Mouse (Mus musculus) midbrain, postnatal 0 days (tissue): ENCODE measurements at regions not wholly inside any gene's neighbourhood (a gene's known extent, or its start where the extent isn't known, plus 50 kb on each side); places are given as distances from the start of the nearest gene placed in this dataset.

ENCODE experiments used
- ATAC-seq: fragments of 200-750 bp; cut with Nextera tagmentation; 2 replicates; pipeline ENCODE4 v1.8.0; 2017; ENCODE audit warnings: moderate number of reproducible peaks, mild to moderate bottlenecking, moderate TSS enrichment, moderate library complexity; ENCODE audit not compliant: low FRiP score
- DNase-seq: peaks from one replicate; pipeline ENCODE4 v3.0.0-alpha.2; 2015; ENCODE audit warnings: low spot score
- H3K27ac ChIP-seq: fragments of 300-500 bp; sonication (generic); 2 replicates; pipeline ENCODE4 v1.5.1; 2014; ENCODE audit warnings: low read depth, mild to moderate bottlenecking, low read length, mixed read lengths
- H3K27me3 ChIP-seq: fragments of 300-500 bp; sonication (generic); 2 replicates; pipeline ENCODE4 v1.6.1; 2014; ENCODE audit warnings: low read length, control low read depth, mixed read lengths; ENCODE audit not compliant: insufficient read depth
- H3K36me3 ChIP-seq: fragments of 300-500 bp; sonication (generic); 2 replicates; pipeline ENCODE4 v1.6.1; 2014; ENCODE audit warnings: low read length, control low read depth, mixed read lengths; ENCODE audit not compliant: insufficient read depth
- H3K4me1 ChIP-seq: fragments of 300-500 bp; sonication (generic); 2 replicates; pipeline ENCODE4 v1.6.1; 2014; ENCODE audit warnings: mild to moderate bottlenecking, control low read depth, antibody characterized with exemption, low read length, mixed read lengths; ENCODE audit not compliant: insufficient read depth
- H3K4me2 ChIP-seq: fragments of 300-500 bp; sonication (generic); 2 replicates; pipeline ENCODE4 v1.6.1; 2014; ENCODE audit warnings: low read depth, mild to moderate bottlenecking, low read length, mixed read lengths; ENCODE audit not compliant: poor library complexity, severe bottlenecking
- H3K4me3 ChIP-seq: fragments of 300-500 bp; sonication (generic); 2 replicates; pipeline ENCODE4 v1.5.1; 2014; ENCODE audit warnings: low read depth, mild to moderate bottlenecking, low read length, moderate library complexity
- H3K9ac ChIP-seq: fragments of 300-500 bp; sonication (generic); replicated peaks from 2 replicates; pipeline ENCODE4 v1.6.1; 2014; ENCODE audit warnings: mild to moderate bottlenecking, low read length, moderate library complexity, mixed read lengths; ENCODE audit not compliant: poor library complexity, severe bottlenecking
- H3K9me3 ChIP-seq: fragments of 300-500 bp; sonication (generic); 2 replicates; pipeline ENCODE4 v1.6.1; 2016; ENCODE audit warnings: low read length, control low read depth
- CTCF ChIP-seq: IDR thresholded peaks from 2 replicates; pipeline ENCODE4 v1.5.1; 2016; ENCODE audit warnings: antibody characterized with exemption, mild to moderate bottlenecking
- WGBS: fragments of 180-500 bp; shearing (Covaris S2); extraction: QIAGEN DNeasy Blood & Tissue Kit; methylation state at CpG from one replicate; pipeline ENCODE4 v1.1.7; 2014; 5-methylcytosine and 5-hydroxymethylcytosine counted together

DNA sequence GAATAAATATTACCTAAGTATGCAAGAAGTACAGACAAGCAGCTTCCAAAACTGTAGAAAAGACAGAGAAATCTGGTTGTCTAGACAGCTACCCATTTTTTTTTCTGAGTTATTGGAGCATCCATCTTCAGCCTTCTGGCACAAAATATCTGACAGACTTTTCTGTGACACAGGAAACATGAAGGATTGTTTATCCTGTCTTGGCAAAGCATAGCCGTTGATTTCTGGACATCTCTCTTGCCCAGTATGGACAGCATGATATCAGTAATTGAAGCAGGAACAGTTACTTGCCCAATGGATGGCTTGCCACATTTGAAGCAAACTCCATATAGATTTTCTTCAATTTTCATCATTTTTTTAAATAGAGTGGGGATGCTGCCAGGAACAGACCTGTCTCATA, 96.1 kb upstream of the Naaladl2 start:
- Histone ChIP-seq H3K36me3 (no peaks in the 10 kb centered on the region), H3K4me3 (no peak overlapping the region), H3K4me1 (no peaks in the 10 kb centered on the region), H3K27ac (no peak overlapping the region), H3K9ac (no peak overlapping the region), H3K27me3 (no peaks in the 10 kb centered on the region), H3K4me2 (no peak overlapping the region), H3K9me3 (no peaks in the 10 kb centered on the region)
- WGBS = 90% methylated on average over 1 of the region's 1 CpGs
- TF ChIP-seq CTCF = no peak
- no peak for DNase-seq
- ATAC-seq = no peak

GRCm38 (mm10) chr3:25220601-25221000, 76.5 kb upstream of the Naaladl2 start:
- Histone ChIP-seq H3K27me3 (no peaks in the 10 kb centered on the region), H3K27ac (no peak overlapping the region), H3K36me3 (no peaks in the 10 kb centered on the region), H3K9me3 (no peaks in the 10 kb centered on the region), H3K4me1 (no peaks in the 10 kb centered on the region), H3K4me3 (no peak overlapping the region), H3K4me2 (no peak overlapping the region), H3K9ac (no peak overlapping the region)
- peak; percentile 73 for TF ChIP-seq CTCF
- 63% methylated on average over 1 of the region's 1 CpGs for WGBS
- peak; percentile 24 for DNase-seq
- no peak for ATAC-seq

- H3K27ac ChIP-seq = no peak overlapping the region
- H3K9me3 ChIP-seq = no peaks in the 10 kb centered on the region
- 92% methylated on average over 5 of the region's 5 CpGs for whole genome bisulfite sequencing
- H3K9ac ChIP-seq = no peak overlapping the region
- H3K4me2 ChIP-seq = no peak overlapping the region
- no peaks in the 10 kb centered on the region for H3K4me1 ChIP-seq
- H3K36me3 ChIP-seq = no peaks in the 10 kb centered on the region
- ATAC-seq (no peak; the same call in 1 of the 2 replicates), DNase-seq (no peak)
- no peaks in the 10 kb centered on the region for H3K27me3 ChIP-seq
- no peak overlapping the region for H3K4me3 ChIP-seq
- TF ChIP-seq CTCF = no peak
Observed at GRCm38 (mm10) chr3:25208041-25208685, 64.1 kb upstream of the Naaladl2 start.
